Mouse (Mus musculus): ENCODE measurements around the gene Lpp. TPM values are rescaled to one million over a fixed set of nuclear protein-coding genes. Genes with fewer than 3 reads are reported as not detected.

Lpp gene
- polyA plus RNA-seq, 1 experiment = 0.09 TPM

DNA sequence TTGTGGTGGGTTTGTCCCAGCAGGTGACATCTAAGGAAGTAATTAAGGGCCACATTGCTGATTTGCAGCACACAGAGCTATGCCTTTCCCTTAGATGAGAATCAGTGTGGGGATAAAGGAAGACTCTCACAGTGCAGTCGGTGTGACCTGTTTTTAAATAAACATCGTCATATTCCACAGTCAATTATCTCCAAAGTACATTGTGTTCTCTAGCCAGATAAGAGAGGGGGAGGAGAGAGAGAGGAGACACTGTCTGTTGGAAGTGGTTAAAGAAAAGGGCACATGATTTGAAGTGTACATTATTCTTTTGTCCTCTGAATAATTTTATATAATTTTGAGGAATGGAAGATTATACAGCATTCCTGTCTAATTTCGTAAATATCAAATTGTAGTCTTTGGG, 388.6 kb downstream of the Lpp start:
- no peak for TF ChIP-seq FLI1 (IDR thresholded peaks at IDR 0.05; ENCODE audit: low read length)
- TF ChIP-seq GATA1 (IDR thresholded peaks at IDR 0.05; ENCODE audit: borderline replicate concordance, low read length) = no peak

DNA sequence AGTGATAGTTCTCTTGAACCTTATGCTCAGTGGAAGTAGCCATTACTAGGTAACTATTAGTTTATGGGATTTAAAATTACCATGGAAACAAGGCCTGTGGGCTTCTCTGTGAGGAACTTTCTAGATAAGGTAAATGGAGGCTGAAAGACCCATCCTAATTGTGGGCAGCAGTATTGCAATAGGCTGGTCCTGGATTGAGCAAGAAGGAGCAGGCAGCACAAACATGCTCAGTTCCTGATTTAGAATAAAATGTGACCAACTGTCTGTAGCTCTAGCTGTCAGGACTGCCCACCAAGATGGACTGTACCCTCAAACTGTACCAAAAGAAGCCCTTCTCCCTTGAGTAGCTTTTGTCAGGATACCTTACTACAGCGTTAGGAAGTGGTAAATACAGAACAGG, 392.3 kb downstream of the Lpp start:
- H3K4me1 ChIP-seq = no peaks in the 10 kb centered on the region
- H3K27me3 ChIP-seq (replicated peaks) = no peaks in the 10 kb centered on the region
- TF ChIP-seq GATA1 (IDR thresholded peaks at IDR 0.05; ENCODE audit: borderline replicate concordance, low read length) = no peak
- TF ChIP-seq FLI1 (IDR thresholded peaks at IDR 0.05; ENCODE audit: low read length) = no peak
- H3K36me3 ChIP-seq (replicated peaks; ENCODE audit: low read length) = no peaks in the 10 kb centered on the region
- H3K9me3 ChIP-seq = no peaks in the 10 kb centered on the region
- H3K4me3 ChIP-seq (replicated peaks) = no peak overlapping the region

More for the DNA sequence above, 388.6 kb downstream of the Lpp start:
- H3K4me3 ChIP-seq (replicated peaks) = no peak overlapping the region
- no peaks in the 10 kb centered on the region for H3K4me1 ChIP-seq
- H3K27me3 ChIP-seq (replicated peaks) = no peaks in the 10 kb centered on the region
- no peaks in the 10 kb centered on the region for H3K36me3 ChIP-seq (replicated peaks; ENCODE audit: low read length)
- no peaks in the 10 kb centered on the region for H3K9me3 ChIP-seq

DNA sequence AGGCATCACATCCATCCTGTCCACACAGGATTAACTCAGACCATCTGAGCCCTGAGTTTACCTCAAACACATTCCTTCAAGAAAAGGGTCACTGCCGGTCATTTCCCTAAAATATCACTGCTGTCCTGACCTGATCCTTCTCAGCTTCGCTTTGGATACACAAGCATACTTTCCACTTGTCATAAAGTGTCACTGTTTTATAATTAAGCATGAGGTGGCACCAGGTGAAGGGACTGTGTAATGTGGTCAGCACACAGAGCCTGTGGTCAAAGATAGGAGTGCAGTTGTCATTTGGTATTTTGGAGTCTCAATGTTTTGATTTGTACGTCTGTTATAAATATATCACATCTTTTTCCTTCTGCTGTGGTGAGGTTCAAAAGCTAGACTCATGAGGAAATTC, 395.7 kb downstream of the Lpp start:
- H3K9me3 ChIP-seq = no peaks in the 10 kb centered on the region
- no peak overlapping the region for H3K4me3 ChIP-seq (replicated peaks)
- no peaks in the 10 kb centered on the region for H3K27me3 ChIP-seq (replicated peaks)
- no peaks in the 10 kb centered on the region for H3K36me3 ChIP-seq (replicated peaks; ENCODE audit: low read length)
- TF ChIP-seq FLI1 (IDR thresholded peaks at IDR 0.05; ENCODE audit: low read length) (no peak), GATA1 (IDR thresholded peaks at IDR 0.05; ENCODE audit: borderline replicate concordance, low read length) (no peak)
- no peaks in the 10 kb centered on the region for H3K4me1 ChIP-seq

DNA sequence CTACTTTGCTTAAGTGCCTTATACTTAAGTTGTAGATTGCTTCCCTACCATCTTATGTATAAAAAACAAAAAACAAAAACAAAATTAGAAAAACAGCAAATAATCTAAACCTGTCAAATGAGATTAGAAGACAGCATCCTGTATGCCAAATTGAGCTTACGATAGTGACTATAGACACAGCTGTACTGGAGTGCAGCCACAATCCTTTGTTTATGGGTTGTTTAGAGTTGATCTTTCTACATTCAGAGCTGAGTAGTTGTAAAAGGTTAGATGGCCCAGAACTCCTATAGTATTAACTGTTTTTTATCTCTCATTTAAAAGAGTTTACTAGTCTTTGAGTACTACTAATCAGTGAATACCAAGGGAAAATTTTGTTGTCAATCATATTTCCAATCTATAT, 398.1 kb downstream of the Lpp start:
- Histone ChIP-seq H3K4me3 (replicated peaks) (no peak overlapping the region), H3K9me3 (no peaks in the 10 kb centered on the region), H3K27me3 (replicated peaks) (no peaks in the 10 kb centered on the region), H3K36me3 (replicated peaks; ENCODE audit: low read length) (no peaks in the 10 kb centered on the region), H3K4me1 (no peaks in the 10 kb centered on the region)
- TF ChIP-seq GATA1 (IDR thresholded peaks at IDR 0.05; ENCODE audit: borderline replicate concordance, low read length) (no peak), FLI1 (IDR thresholded peaks at IDR 0.05; ENCODE audit: low read length) (no peak)

DNA sequence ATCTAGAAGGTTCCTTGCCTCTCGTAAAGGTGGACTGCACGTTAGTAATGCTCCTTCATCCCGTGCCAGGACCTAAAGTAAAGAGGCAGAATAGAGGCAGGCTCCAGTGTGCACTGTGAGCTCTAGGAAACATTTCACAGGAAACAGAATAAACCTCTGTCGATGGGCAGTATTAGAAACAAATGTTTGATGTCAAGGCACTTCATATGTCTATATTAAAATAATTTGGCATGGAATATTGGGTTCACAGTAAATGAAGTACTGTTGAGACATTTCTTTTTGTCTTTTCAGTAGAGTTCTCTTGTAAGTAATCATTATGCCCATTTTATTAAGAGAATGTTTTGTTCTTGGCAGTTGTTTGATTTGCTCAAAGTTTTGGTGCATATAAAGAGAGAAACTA, 398.7 kb downstream of the Lpp start:
- H3K27me3 ChIP-seq (replicated peaks) = no peaks in the 10 kb centered on the region
- H3K4me3 ChIP-seq (replicated peaks) = no peak overlapping the region
- no peaks in the 10 kb centered on the region for H3K36me3 ChIP-seq (replicated peaks; ENCODE audit: low read length)
- no peaks in the 10 kb centered on the region for H3K4me1 ChIP-seq
- TF ChIP-seq FLI1 (IDR thresholded peaks at IDR 0.05; ENCODE audit: low read length) (no peak), GATA1 (IDR thresholded peaks at IDR 0.05; ENCODE audit: borderline replicate concordance, low read length) (no peak)
- H3K9me3 ChIP-seq = no peaks in the 10 kb centered on the region

DNA sequence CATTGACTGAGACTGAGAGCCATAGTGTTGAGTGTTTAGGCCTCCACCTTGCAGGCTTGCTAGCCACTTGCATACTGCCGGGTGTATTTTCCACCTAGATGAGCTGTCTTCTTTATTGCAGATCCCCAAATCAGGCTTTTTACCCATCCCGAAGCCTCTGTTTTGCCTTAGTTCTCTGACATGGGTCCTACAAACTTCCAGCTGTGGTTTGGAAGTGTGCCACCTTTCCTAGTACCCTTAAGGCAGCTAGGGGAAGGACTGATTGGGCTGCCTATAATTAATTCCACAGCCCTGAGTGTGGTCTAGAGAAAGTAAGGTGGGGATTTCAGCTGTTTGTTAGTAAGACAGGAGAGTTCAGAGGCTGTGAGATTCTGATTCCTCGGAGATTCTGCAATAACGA, 399.5 kb downstream of the Lpp start:
- H3K4me3 ChIP-seq (replicated peaks) = no peak overlapping the region
- H3K27me3 ChIP-seq (replicated peaks) = no peaks in the 10 kb centered on the region
- no peaks in the 10 kb centered on the region for H3K36me3 ChIP-seq (replicated peaks; ENCODE audit: low read length)
- no peaks in the 10 kb centered on the region for H3K9me3 ChIP-seq
- no peaks in the 10 kb centered on the region for H3K4me1 ChIP-seq
- TF ChIP-seq GATA1 (IDR thresholded peaks at IDR 0.05; ENCODE audit: borderline replicate concordance, low read length) (no peak), FLI1 (IDR thresholded peaks at IDR 0.05; ENCODE audit: low read length) (no peak)

DNA sequence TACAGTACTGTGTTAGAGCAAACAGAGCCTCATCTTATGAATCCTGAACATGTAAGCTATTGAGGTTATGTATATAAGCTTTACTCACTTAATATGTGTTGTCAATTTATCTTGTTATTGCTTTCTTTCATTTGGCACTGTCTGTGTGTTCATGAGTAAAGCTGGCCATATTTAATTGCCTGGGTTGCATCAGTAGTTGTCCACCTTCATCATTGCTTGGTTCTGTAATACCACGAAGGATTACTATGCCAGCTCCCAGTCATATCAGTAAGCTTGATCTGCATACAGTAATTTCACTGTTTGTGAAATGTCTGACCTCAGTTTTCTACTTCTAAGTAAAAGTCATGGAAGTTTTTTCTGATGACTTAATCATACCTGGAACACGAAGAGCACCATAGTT, 401.4 kb downstream of the Lpp start:
- TF ChIP-seq FLI1 (IDR thresholded peaks at IDR 0.05; ENCODE audit: low read length) (no peak), GATA1 (IDR thresholded peaks at IDR 0.05; ENCODE audit: borderline replicate concordance, low read length) (no peak)

DNA sequence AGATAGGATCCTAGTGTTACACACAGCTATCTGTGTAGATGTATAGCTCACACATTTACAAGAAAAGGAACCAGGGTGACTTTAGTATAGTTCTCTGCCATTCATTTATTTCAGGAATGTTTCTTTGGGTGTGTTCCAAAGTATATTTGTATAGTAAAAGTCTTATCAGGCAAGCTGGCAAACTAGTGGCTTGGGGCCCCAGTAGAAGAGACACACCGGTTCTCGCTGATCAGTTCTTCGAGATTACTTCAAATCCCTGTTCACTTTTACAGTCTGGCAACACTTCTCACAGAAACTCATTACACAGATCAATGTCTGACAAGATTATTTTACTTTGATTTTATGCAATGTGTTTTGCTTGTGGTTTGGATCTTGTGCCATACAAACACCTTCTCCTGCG, 408.0 kb downstream of the Lpp start:
- H3K4me3 ChIP-seq (replicated peaks) = no peak overlapping the region
- TF ChIP-seq FLI1 (IDR thresholded peaks at IDR 0.05; ENCODE audit: low read length) (no peak), GATA1 (IDR thresholded peaks at IDR 0.05; ENCODE audit: borderline replicate concordance, low read length) (no peak)
- no peaks in the 10 kb centered on the region for H3K27me3 ChIP-seq (replicated peaks)
- no peaks in the 10 kb centered on the region for H3K9me3 ChIP-seq
- H3K36me3 ChIP-seq (replicated peaks; ENCODE audit: low read length) = no peaks in the 10 kb centered on the region
- H3K4me1 ChIP-seq = no peaks in the 10 kb centered on the region

More for the DNA sequence above, 401.4 kb downstream of the Lpp start:
- H3K4me1 ChIP-seq = no peaks in the 10 kb centered on the region
- no peaks in the 10 kb centered on the region for H3K36me3 ChIP-seq (replicated peaks; ENCODE audit: low read length)
- H3K9me3 ChIP-seq = no peaks in the 10 kb centered on the region
- H3K27me3 ChIP-seq (replicated peaks) = no peaks in the 10 kb centered on the region
- no peak overlapping the region for H3K4me3 ChIP-seq (replicated peaks)

DNA sequence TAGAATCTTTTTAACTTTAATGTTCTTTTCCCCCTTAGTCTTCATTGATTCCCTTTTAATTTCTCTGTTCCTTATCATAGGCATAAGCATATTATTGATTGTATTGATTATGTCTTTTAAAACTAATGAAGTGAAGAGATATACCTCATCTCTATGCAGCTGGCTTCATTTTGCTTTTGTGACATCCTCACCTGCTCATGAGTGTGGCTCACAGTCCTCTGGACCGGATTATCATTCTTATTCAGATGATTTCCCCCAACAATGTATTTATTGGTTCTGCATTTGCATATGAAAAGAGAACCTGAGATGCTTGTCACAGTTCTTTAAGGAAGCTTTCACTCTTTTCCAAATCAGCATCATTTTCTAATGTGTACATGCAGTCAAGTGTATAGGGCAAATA, 408.5 kb downstream of the Lpp start:
- Histone ChIP-seq H3K36me3 (replicated peaks; ENCODE audit: low read length) (no peaks in the 10 kb centered on the region), H3K4me1 (no peaks in the 10 kb centered on the region), H3K9me3 (no peaks in the 10 kb centered on the region), H3K27me3 (replicated peaks) (no peaks in the 10 kb centered on the region), H3K4me3 (replicated peaks) (no peak overlapping the region)
- TF ChIP-seq FLI1 (IDR thresholded peaks at IDR 0.05; ENCODE audit: low read length) = no peak
- TF ChIP-seq GATA1 (IDR thresholded peaks at IDR 0.05; ENCODE audit: borderline replicate concordance, low read length) = no peak

DNA sequence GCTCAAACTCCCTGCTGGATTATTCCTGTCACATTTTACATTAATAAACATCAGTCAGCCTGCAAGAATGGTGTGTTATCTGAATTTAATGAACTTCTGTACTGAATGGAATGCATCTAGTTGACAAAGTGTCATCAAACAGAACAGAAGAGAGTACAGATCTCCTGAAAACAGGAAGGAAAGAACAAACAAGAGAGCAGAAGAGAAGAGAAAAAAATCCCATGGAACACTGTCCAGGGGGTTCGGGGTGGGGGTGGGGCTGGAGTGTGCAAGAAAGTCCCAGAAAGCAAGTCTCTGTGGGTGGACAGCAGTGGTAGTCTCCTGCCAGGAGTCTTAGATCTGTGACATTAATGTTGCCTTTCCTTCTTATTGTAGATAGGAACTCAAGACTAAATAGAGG, 412.8 kb downstream of the Lpp start:
- Histone ChIP-seq H3K4me1 (no peaks in the 10 kb centered on the region), H3K9me3 (no peaks in the 10 kb centered on the region), H3K4me3 (replicated peaks) (no peak overlapping the region), H3K36me3 (replicated peaks; ENCODE audit: low read length) (no peaks in the 10 kb centered on the region), H3K27me3 (replicated peaks) (no peaks in the 10 kb centered on the region)
- TF ChIP-seq FLI1 (IDR thresholded peaks at IDR 0.05; ENCODE audit: low read length) = no peak
- TF ChIP-seq GATA1 (IDR thresholded peaks at IDR 0.05; ENCODE audit: borderline replicate concordance, low read length) = no peak

DNA sequence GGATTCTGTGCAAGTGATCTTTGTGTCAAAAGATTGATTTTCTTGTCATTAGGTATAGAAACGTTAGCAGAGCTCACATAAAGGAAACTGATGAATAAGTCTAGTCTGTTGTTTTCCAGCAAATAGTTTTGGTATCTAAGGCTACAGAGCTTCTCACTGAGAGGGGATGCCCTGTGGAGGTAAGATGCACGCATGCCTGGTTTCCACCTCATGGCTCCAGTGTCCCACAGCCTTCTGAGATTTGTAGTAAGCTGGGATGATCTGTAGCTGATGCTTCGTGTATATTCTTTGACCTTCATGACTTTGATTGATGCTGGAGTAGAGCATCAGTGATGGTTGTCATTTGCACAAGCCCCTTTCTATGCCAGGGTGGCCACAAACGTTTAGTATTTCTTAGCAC, 414.3 kb downstream of the Lpp start:
- H3K9me3 ChIP-seq = no peaks in the 10 kb centered on the region
- H3K4me1 ChIP-seq = no peaks in the 10 kb centered on the region
- no peak for TF ChIP-seq GATA1 (IDR thresholded peaks at IDR 0.05; ENCODE audit: borderline replicate concordance, low read length)
- no peak for TF ChIP-seq FLI1 (IDR thresholded peaks at IDR 0.05; ENCODE audit: low read length)
- no peaks in the 10 kb centered on the region for H3K36me3 ChIP-seq (replicated peaks; ENCODE audit: low read length)
- H3K27me3 ChIP-seq (replicated peaks) = no peaks in the 10 kb centered on the region
- H3K4me3 ChIP-seq (replicated peaks) = no peak overlapping the region

All from megakaryocyte, embryonic 14.5 days (primary cell).